Mouse (Mus musculus) lung, embryonic 14.5 days (tissue): ENCODE measurements at regions not wholly inside any gene's neighbourhood (a gene's known extent, or its start where the extent isn't known, plus 50 kb on each side); places are given as distances from the start of the nearest gene placed in this dataset.

Experiments used
- ATAC-seq: fragments of 200-750 bp; cut with Nextera tagmentation; 2 replicates; pipeline ENCODE4 v1.8.0; 2017; ENCODE audit warnings: mild to moderate bottlenecking, moderate TSS enrichment, moderate library complexity; ENCODE audit not compliant: insufficient read depth
- DNase-seq: peaks from one replicate; pipeline ENCODE4 v3.0.0-alpha.2; 2015
- H3K27ac ChIP-seq: fragments of 300-500 bp; sonication (generic); 2 replicates; pipeline ENCODE4 v1.5.1; 2014; ENCODE audit warnings: low read depth, mild to moderate bottlenecking, moderate library complexity
- H3K27me3 ChIP-seq: fragments of 300-500 bp; sonication (generic); 2 replicates; pipeline ENCODE4 v1.6.1; 2014; ENCODE audit warnings: low read length, control low read depth; ENCODE audit not compliant: insufficient read depth
- H3K36me3 ChIP-seq: fragments of 300-500 bp; sonication (generic); 2 replicates; pipeline ENCODE4 v1.6.1; 2014; ENCODE audit warnings: control low read depth; ENCODE audit not compliant: insufficient read depth
- H3K4me1 ChIP-seq: fragments of 300-500 bp; sonication (generic); 2 replicates; pipeline ENCODE4 v1.6.1; 2014; ENCODE audit warnings: antibody characterized with exemption, control low read depth; ENCODE audit not compliant: insufficient read depth
- H3K4me2 ChIP-seq: fragments of 300-500 bp; sonication (generic); 2 replicates; pipeline ENCODE4 v1.6.1; 2014; ENCODE audit warnings: mild to moderate bottlenecking
- H3K4me3 ChIP-seq: fragments of 300-500 bp; sonication (generic); 2 replicates; pipeline ENCODE4 v1.5.1; 2014; ENCODE audit warnings: low read depth, low read length
- H3K9ac ChIP-seq: fragments of 300-500 bp; sonication (generic); 2 replicates; pipeline ENCODE4 v1.6.1; 2014
- H3K9me3 ChIP-seq: fragments of 300-500 bp; sonication (generic); 2 replicates; pipeline ENCODE4 v1.6.1; 2016; ENCODE audit warnings: low read depth, low read length, control low read depth
- CTCF ChIP-seq: IDR thresholded peaks from 2 replicates; pipeline ENCODE4 v1.5.1; 2016; ENCODE audit warnings: antibody characterized with exemption, low read depth
- WGBS: fragments of 180-500 bp; shearing (Covaris S2); extraction: QIAGEN DNeasy Blood & Tissue Kit; methylation state at CpG from one replicate; pipeline ENCODE4 v1.1.7; 2014; 5-methylcytosine and 5-hydroxymethylcytosine counted together

- no peak overlapping the region for H3K4me2 ChIP-seq
- no peak overlapping the region for H3K27ac ChIP-seq
- no peak overlapping the region for H3K9ac ChIP-seq
- DNase-seq = peak; percentile 7
- no peaks in the 10 kb centered on the region for H3K9me3 ChIP-seq
- no peak for ATAC-seq
- 38% methylated on average over 3 of the region's 3 CpGs for WGBS
- no peaks in the 10 kb centered on the region for H3K27me3 ChIP-seq
- no peaks in the 10 kb centered on the region for H3K36me3 ChIP-seq
- H3K4me1 ChIP-seq = no peaks in the 10 kb centered on the region
- H3K4me3 ChIP-seq = no peak overlapping the region
- no peak for TF ChIP-seq CTCF
These were observed 259.8 kb downstream of the Usp25 start for GRCm38 (mm10) chr16:77273306-77273705.

- Histone ChIP-seq H3K9ac (no peak overlapping the region), H3K4me1 (no peaks in the 10 kb centered on the region), H3K4me2 (no peak overlapping the region), H3K27me3 (no peaks in the 10 kb centered on the region), H3K4me3 (no peak overlapping the region), H3K36me3 (no peaks in the 10 kb centered on the region), H3K9me3 (no peaks in the 10 kb centered on the region), H3K27ac (no peak overlapping the region)
- 56% methylated on average over 2 of the region's 2 CpGs for WGBS
- DNase-seq = no peak
- ATAC-seq = no peak
- TF ChIP-seq CTCF = no peak
These were observed 255.4 kb downstream of the Usp25 start for GRCm38 (mm10) chr16:77268926-77269325.

GRCm38 (mm10) chr16:77267679-77268078 is 254.2 kb downstream of the Usp25 start:
- Histone ChIP-seq H3K4me1 (no peaks in the 10 kb centered on the region), H3K9ac (no peak overlapping the region), H3K4me2 (no peak overlapping the region), H3K27ac (no peak overlapping the region), H3K36me3 (no peaks in the 10 kb centered on the region), H3K9me3 (no peaks in the 10 kb centered on the region), H3K27me3 (no peaks in the 10 kb centered on the region), H3K4me3 (no peak overlapping the region)
- DNase-seq = peak; percentile 40
- ATAC-seq = no peak; the same call in 1 of the 2 replicates
- TF ChIP-seq CTCF = no peak

GRCm38 (mm10) chr16:77252349-77252748 is 238.8 kb downstream of the Usp25 start:
- ATAC-seq = no peak
- DNase-seq = peak; percentile 73
- Histone ChIP-seq H3K9ac (no peak overlapping the region), H3K36me3 (no peaks in the 10 kb centered on the region), H3K27me3 (no peaks in the 10 kb centered on the region), H3K9me3 (no peaks in the 10 kb centered on the region), H3K4me1 (no peaks in the 10 kb centered on the region), H3K27ac (no peak overlapping the region), H3K4me2 (no peak overlapping the region), H3K4me3 (no peak overlapping the region)
- WGBS = 37% methylated on average over 3 of the region's 3 CpGs
- no peak; the same call in 1 of the 2 replicates for TF ChIP-seq CTCF

DNA sequence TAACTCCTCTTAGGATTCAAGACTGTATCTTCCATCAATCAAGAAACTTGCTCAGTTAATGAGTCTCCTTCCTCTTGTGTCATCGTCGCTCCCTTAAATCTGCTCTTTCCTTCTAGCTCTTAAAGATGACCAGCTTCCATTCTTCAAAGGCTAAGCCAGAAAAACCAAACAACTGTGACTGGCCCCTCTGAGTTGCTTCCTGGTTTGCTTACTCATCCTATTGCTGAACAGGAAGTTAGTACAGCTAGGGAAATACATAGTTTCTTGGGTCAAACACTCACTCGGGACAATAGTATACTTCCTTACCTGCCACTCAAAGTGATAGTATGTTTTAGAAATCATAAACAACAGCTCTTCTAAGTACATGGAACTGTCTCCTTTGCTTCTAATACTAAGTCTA is 237.9 kb downstream of the Usp25 start:
- no peak overlapping the region for H3K4me3 ChIP-seq
- DNase-seq (peak; percentile 35), ATAC-seq (no peak; the same call in 1 of the 2 replicates)
- H3K4me2 ChIP-seq = no peak overlapping the region
- 47% methylated on average over 3 of the region's 3 CpGs for WGBS
- no peak overlapping the region for H3K9ac ChIP-seq
- no peaks in the 10 kb centered on the region for H3K4me1 ChIP-seq
- H3K36me3 ChIP-seq = no peaks in the 10 kb centered on the region
- no peaks in the 10 kb centered on the region for H3K9me3 ChIP-seq
- no peak overlapping the region for H3K27ac ChIP-seq
- H3K27me3 ChIP-seq = no peaks in the 10 kb centered on the region
- TF ChIP-seq CTCF = no peak

- DNase-seq = no peak
- Histone ChIP-seq H3K4me2 (no peak overlapping the region), H3K27ac (no peak overlapping the region), H3K4me1 (peaks cover 6% of the 10 kb centered on the region; the same call in 1 of the 2 replicates), H3K27me3 (no peaks in the 10 kb centered on the region), H3K36me3 (no peaks in the 10 kb centered on the region), H3K9me3 (no peaks in the 10 kb centered on the region), H3K4me3 (no peak overlapping the region), H3K9ac (no peak overlapping the region)
- TF ChIP-seq CTCF = no peak
- WGBS = 45% methylated on average over 6 of the region's 6 CpGs
- ATAC-seq = no peak
These were observed 227.4 kb downstream of the Usp25 start for GRCm38 (mm10) chr16:77240876-77241275.

GRCm38 (mm10) chr16:77239176-77239790 is 225.8 kb downstream of the Usp25 start:
- H3K27me3 ChIP-seq = no peaks in the 10 kb centered on the region
- 52% methylated on average over 9 of the region's 9 CpGs for WGBS
- TF ChIP-seq CTCF = no peak
- H3K9ac ChIP-seq = no peak overlapping the region
- DNase-seq = no peak
- no peak overlapping the region for H3K4me2 ChIP-seq
- peaks cover 6% of the 10 kb centered on the region; the same call in 1 of the 2 replicates for H3K4me1 ChIP-seq
- ATAC-seq = no peak
- no peaks in the 10 kb centered on the region for H3K9me3 ChIP-seq
- H3K27ac ChIP-seq = no peak overlapping the region
- H3K36me3 ChIP-seq = no peaks in the 10 kb centered on the region
- H3K4me3 ChIP-seq = no peak overlapping the region
